Mouse (Mus musculus): Measurements from ENCODE around the gene Lce1a1.
"Not testable (repeated sequence)": the region's sequence is repeated elsewhere in the genome, so short reads cannot be mapped to it uniquely, and the experiment has no call there.

Gene Lce1a1

GRCm38 (mm10) chr3:92648207-92648606 lies at the start of gene Lce1a1:
Gene Lce1a1 (minus strand): TSS chr3:92648307.
- no peak for DNase-seq (ENCODE audit: low spot score in 2 of 2)

GRCm38 (mm10) chr3:92694613-92695012 lies 46.5 kb upstream of the Lce1a1 start:
- DNase-seq (ENCODE audit: low spot score in 2 of 2) = no peak

GRCm38 (mm10) chr3:92691688-92692087 lies 43.6 kb upstream of the Lce1a1 start:
- no peak for DNase-seq (ENCODE audit: low spot score in 2 of 2)

- DNase-seq (ENCODE audit: low spot score in 2 of 2) = not testable (repeated sequence)
Measured at GRCm38 (mm10) chr3:92689154-92689553, 41.0 kb upstream of the Lce1a1 start.

GRCm38 (mm10) chr3:92687110-92687509 lies 39.0 kb upstream of the Lce1a1 start, which contains the start of gene Lce1d:
Gene Lce1d (minus strand): TSS chr3:92687210.
- DNase-seq (ENCODE audit: low spot score in 2 of 2) = no peak

- DNase-seq (ENCODE audit: low spot score in 2 of 2) = no peak
Measured at GRCm38 (mm10) chr3:92678947-92679346, 30.8 kb upstream of the Lce1a1 start, which contains the start of gene Lce1c. Gene Lce1c (plus strand): TSS chr3:92679247.

GRCm38 (mm10) chr3:92670215-92670614 lies 22.1 kb upstream of the Lce1a1 start, which contains the start of gene Lce1a2:
Gene Lce1a2 (minus strand): TSS chr3:92670315.
- DNase-seq (ENCODE audit: low spot score in 2 of 2) = no peak

GRCm38 (mm10) chr3:92656826-92657225 lies 8.7 kb upstream of the Lce1a1 start, which contains the start of gene Lce1b:
Gene Lce1b (minus strand): TSS chr3:92656926.
- no peak for DNase-seq (ENCODE audit: low spot score in 2 of 2)

GRCm38 (mm10) chr3:92639854-92640253 lies 8.3 kb downstream of the Lce1a1 start:
- no peak for DNase-seq (ENCODE audit: low spot score in 2 of 2)

- DNase-seq (ENCODE audit: low spot score in 2 of 2) = no peak
Measured at GRCm38 (mm10) chr3:92638653-92638991, 9.5 kb downstream of the Lce1a1 start.

GRCm38 (mm10) chr3:92637745-92638652 lies 10.1 kb downstream of the Lce1a1 start:
- no peak for DNase-seq (ENCODE audit: low spot score in 2 of 2)

- no peak for DNase-seq (ENCODE audit: low spot score in 2 of 2)
Measured at GRCm38 (mm10) chr3:92621560-92621959, 26.5 kb downstream of the Lce1a1 start, which contains the start of gene Lce6a. Gene Lce6a (minus strand): TSS chr3:92621660.

- no peak for DNase-seq (ENCODE audit: low spot score in 2 of 2)
Measured at GRCm38 (mm10) chr3:92609804-92610203, 38.3 kb downstream of the Lce1a1 start.

GRCm38 (mm10) chr3:92607392-92607791 lies 40.7 kb downstream of the Lce1a1 start, which contains the start of gene 2210017I01Rik:
Gene 2210017I01Rik (minus strand): TSS chr3:92607492.
- DNase-seq (ENCODE audit: low spot score in 2 of 2) = no peak

- no peak for DNase-seq (ENCODE audit: low spot score in 2 of 2)
Measured at GRCm38 (mm10) chr3:92602169-92602568, 45.9 kb downstream of the Lce1a1 start.

- DNase-seq (ENCODE audit: low spot score in 2 of 2) = no peak
Measured at GRCm38 (mm10) chr3:92600456-92600855, 47.7 kb downstream of the Lce1a1 start.

GRCm38 (mm10) chr3:92599973-92600372 lies 48.1 kb downstream of the Lce1a1 start:
- DNase-seq (ENCODE audit: low spot score in 2 of 2) = no peak

GRCm38 (mm10) chr3:92598429-92598828 lies 49.7 kb downstream of the Lce1a1 start:
- DNase-seq (ENCODE audit: low spot score in 2 of 2) = no peak

Data from left cerebral cortex, adult 9 months (tissue).